Mouse (Mus musculus): ENCODE measurements around the gene AC124502.3.
A peak's percentile ranks its signal among the peaks of the same experiment; 100 is the strongest.
"Not testable (repeated sequence)": the region's sequence is repeated elsewhere in the genome, so short reads cannot be mapped to it uniquely, and the experiment has no call there.

AC124502.3 gene

DNA sequence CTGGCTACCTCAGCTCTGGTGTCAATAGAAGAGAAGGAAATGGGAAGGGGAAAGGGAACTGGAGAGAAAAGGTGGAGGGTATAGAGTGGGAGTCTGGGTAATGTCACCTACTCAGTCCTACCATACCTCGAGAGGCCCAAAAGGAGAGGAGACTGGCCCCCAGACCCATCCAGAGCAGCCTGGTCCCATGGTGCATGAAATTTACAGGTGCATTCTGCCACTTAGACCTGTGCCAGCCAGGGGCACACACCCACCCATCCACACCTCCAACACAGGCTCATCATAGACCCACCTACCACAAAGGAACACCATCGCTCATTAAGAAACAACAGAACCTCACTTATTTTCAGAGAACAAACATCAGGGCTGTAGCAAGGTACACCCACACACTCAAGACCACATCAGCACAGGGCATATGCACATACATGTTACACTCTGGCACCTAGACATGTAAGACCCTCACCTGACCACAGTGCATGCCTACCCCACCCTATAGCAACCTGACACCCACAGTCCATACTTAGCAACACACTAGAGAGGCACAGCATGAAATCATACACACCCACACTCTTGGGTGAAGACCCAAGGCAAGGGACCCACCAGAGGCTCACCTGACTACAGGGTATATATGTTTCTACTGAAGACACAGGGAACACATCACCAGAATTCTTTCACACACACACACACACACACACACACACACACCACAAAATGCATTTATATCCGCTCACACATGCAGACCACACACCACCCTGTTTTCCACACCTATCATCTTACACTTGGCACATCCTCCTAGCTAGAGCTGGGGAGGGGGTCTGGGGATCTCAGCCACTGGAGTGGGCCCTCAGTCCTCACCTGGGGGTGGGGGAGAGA is 45.5 kb downstream of the AC124502.3 start:
- DNase-seq (ENCODE audit: low read depth, low spot score), result no peak

DNA sequence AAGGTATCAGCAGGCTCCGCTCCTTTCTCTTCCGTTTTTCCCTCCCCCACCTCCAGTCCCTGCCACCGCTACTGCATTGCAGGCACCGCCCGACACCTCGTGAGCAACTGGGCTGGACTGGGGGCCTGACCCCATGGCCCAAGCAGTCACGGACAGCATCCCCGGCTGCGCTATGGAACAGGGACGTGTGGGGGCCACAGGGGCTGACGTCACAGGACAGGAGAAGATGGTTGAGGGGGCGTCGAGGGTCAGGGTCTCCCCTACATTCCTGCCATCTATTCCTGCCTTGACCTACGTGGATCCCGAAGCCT is 46.1 kb downstream of the AC124502.3 start:
- DNase-seq (ENCODE audit: low read depth, low spot score), result no peak

DNA sequence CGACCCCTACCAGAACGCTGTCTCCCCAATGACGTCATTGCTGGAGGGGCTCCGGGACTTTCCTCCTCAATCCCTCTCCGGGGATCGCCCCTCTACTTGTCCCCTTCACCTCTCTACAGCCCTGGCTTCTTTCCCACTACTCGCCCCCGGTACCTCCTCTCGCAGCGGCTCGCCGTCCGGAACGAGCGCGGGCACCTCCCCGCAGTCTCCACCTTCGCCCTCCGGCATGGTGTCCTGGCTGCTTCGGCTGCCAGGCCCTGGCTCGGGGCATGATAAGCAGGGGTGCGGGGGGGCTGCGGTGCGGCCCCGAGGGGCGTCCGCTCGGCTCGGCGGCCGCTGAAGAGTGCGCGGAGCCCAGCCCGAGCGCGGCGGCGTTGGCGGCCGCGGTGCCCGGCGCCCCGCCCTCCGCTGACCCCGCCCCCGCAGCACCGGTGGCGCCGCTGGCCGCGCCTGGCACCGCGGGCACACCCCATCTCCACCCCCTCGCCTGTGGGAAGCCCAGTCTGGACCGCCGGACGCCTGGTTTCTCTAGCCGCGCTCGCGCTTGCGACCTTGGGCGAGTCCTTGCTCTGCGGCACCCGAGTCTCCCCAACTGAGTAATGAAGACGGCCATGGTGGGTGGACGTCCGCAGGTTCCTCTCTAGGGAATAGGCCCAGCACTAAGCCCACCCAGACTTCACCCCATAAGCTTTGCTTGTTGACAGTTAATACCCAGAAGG is 46.6 kb downstream of the AC124502.3 start, which contains the start of gene Tmem151a:
Gene Tmem151a (minus strand): TSS at position 387 of the 719 bp plus-strand sequence.
- DNase-seq (ENCODE audit: low read depth, low spot score), result no peak

DNA sequence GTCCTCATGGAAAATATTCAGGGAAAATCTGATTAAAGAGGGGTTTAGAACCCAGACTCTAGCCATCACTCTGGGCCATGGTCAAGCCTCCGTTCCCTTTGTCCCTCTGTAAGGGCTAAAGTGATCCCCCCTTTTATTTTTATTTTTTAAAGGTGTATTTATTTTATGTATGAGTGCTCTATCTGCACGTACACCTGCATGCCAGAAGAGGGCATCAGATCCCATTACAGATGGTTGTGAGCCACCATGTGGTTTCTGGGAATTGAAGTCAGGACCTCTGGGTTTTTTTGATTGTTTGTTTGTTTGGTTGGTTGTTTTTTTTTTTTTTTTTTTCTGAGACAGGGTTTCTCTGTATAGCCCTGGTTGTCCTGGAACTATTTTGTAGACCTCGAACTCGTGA is 47.8 kb downstream of the AC124502.3 start:
- not testable (repeated sequence) for DNase-seq (ENCODE audit: low read depth, low spot score)

DNA sequence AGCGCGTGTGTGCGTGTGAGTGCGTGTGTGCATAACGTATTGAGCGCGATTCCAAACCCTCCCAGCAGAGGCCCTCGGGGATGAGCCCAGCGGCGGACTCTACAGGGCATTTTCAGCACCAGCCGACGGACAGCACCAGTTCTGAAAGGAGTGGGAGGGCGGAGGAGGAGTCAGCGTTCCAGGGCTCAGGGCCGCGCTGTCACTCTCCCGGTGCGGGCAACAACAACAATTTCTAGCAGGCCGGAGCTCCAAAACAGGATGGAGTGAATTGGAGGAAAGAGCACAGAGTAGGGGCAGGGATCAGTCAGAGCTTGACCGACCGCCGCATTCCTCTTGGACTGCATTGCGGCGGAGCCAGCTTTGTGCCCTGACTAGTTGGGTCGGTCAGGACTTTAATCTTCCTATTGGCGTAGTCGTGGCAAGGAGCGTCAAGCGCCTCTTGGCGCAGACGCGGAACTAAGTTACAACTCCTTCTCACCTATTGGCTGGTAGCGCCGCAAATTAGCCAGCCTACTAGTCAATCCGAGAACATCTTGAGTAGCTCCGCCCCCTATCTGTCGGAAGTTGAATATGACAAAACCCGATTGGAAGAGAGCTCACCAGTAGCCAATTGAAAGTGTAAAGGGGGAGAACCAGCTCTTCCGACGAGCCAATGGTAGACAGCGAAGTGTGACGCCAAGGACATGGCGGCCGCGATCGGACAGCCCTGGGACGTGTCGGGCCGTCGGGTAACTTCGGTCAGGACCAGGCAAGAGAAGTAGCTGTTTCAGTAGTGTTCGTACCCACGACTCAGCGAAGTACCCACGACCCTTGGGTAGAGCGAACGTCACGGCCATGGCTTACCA is 49.4 kb downstream of the AC124502.3 start, which contains the start of gene Yif1a:
Gene Yif1a (plus strand): TSS at position 655 of the 845 bp plus-strand sequence.
- peak; percentile 94 for DNase-seq (ENCODE audit: low read depth, low spot score)

DNA sequence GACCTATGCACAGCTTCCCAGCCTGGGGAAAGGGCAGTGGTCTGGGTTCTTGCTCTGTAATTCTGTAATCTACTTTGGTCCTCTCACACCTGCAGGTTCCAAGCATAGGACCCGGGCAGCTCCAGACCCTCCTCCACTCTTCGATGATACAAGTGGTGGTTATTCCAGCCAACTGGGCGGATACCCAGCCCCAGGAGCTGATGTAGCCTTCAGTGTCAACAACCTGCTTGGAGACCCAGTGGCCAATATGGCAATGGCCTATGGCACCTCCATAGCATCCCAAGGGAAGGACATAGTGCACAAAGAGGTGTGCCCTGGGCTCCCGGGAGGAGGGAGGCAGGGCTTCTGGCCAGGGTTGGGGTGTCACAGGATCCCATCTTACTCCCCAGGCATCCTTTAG is 50.6 kb downstream of the AC124502.3 start:
- DNase-seq (ENCODE audit: low read depth, low spot score), result no peak

DNA sequence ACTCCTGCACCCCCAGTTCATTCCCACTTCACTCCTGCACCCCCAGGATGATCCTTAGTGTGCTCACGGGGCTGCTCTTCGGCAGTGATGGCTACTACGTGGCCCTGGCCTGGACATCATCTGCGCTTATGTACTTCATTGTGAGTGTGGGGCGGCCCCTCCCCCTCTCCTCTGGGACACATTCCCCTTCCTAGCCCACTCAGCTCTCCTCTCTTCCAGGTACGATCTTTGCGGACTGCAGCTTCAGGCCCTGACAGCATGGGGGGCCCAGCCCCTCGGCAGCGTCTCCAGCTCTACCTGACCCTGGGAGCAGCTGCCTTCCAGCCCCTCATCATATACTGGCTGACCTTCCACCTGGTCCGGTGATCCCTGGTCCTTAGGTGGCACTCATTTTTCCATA is 53.4 kb downstream of the AC124502.3 start:
- no peak for DNase-seq (ENCODE audit: low read depth, low spot score)

DNA sequence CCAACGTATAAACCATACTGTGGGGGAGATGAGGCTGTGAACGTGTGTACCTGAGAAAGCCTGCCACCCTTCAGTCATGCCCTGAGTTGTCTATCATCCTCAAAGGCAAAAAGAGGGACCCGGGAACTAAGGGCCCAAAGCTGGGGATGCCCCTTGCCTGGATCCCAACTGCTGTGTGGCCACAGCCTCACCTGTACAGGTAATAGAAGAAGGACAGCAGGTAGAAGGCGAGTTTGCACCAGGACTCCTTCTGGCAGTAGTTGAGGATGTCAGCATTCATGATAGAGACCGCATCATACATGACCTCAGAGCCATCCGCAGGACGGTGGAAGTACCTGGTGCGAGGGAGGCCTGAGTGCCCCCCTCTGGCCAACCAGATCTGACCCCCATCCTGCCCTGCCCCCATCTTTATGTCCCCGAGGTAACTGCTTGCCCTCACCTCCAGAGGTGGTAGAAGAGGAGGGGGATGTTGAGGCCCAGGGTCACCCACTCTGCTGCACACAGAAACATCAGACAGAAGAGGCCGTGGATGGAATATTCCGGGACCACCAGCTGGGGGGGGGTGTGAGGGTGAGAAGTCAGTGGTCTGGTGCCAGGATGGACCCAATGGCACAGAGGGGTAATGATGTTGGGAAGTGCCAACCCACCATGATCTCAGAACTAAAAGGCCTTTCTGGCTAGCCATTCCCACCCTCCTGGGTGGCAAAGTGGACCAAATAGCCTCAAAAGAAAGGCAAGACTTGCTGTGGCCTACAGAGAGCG is 55.0 kb downstream of the AC124502.3 start:
- no peak for DNase-seq (ENCODE audit: low read depth, low spot score)

DNA sequence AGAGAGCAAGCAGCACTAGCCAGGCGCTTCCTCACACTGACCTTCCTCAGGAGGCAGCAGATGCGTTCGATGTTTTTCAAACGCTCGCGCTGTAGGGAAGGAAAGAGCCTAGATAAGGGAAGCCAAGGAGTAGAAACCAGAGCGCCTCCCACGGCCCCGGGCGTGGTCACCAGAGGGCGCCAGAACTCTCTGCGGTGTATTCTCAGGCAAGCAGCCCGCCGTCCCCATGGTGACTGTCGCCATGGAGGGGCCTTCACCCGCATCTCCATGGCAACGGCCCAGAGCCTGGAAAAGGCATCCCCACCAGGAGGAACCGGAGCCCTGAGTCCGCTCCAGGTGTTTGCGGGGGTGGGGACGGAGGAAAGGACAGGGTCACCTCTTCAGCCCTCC is 55.5 kb downstream of the AC124502.3 start:
- peak; percentile 95 for DNase-seq (ENCODE audit: low read depth, low spot score)

DNA sequence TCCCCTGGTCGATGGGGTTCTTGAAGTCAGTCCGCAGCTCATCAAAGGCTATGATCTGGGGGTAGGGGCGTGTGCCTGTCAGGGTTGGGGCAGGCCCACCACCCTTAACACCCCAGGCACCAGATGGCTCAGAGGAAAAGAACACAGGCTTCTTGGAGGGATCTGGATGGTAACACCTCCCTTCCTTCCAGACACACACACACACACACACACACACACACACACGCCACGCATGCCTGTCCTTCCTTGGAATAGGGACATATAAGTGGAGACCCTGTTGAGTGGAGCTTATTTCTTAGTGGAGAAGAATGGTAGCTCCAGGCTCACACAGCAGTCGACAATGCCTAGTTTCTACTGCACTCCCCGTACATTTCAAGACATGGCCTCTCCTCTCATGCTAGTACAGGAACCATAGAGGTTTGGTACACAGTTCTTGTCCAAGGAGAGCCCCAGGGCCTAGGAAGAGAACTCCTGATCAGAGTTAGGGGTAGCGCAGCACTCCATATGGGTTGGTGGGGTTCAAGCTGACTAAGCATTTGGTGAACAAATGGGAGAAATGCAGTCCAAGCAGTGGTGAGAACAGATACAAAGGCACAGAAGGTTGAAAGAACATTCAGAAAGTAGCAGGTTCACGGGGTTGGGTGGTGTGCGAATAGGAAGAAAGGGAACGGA is 56.2 kb downstream of the AC124502.3 start:
- DNase-seq (ENCODE audit: low read depth, low spot score), result no peak

DNA sequence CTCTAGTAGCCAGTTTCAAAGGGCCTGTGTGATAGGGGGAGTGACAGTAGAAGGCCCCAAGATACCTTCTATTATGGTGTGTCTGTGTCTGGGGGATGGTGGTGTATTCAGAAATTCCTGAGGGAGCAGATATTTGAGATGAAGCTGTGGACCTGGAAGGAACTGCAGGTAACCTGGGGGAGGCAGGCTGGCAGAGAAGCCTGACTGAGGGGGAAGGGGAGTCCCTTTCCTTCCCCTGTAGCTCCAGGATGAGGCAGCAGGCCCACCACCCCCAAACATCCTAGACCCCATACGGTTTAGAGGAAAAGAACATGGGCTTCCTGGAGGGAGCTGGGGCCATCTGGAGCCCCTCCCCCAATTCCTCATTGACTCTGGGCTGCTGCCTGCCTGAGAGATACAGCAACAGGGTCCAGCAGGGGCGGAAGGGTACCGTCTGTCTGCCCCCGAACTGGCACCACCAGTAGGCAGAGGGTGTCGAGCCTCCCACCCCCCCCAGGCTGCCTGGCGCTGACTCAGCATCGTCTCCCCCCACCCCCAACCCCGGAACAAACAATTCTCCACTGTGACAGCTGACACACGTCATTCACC is 57.3 kb downstream of the AC124502.3 start:
- DNase-seq (ENCODE audit: low read depth, low spot score), result no peak

DNA sequence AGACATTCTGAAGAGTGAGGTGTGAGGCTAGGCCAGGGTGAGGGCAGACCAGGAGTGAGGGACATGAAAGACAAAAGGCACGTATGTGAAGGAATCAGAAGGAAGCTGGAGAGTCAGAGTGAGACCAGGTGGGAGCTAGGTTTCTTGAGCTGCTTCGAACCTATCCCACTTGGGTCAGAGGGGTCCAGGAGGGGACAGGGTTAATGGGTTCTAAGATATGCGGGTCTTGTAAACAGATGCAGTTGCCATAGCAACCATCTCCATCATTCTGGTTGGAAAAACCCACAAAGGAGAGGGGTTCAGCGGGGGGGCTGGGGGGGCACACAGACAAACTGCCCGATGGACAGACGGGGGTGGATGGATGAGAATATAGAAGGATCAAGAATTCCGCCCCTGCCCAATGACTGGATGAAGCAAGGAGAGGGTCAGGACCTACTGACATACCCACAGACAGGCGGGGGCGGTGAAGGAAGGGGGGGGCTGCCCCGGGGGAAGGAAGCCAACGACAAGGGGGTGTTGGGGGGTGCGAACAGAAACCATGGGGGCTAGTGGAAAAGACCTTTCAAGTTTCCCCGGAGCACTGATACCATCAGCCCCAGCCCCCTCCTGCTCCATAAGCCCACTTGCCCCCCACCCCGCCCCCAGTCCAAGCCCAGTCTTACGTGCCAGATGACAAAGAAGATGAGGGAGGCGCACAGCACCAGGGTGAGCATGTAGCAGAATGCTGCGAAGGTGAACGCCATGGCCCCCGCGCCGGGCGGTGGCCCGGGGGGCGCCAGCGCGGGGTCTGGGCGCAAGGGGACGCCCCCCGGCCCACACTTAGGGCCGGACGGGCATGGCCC is 59.1 kb downstream of the AC124502.3 start:
- DNase-seq (ENCODE audit: low read depth, low spot score), result no peak

DNA sequence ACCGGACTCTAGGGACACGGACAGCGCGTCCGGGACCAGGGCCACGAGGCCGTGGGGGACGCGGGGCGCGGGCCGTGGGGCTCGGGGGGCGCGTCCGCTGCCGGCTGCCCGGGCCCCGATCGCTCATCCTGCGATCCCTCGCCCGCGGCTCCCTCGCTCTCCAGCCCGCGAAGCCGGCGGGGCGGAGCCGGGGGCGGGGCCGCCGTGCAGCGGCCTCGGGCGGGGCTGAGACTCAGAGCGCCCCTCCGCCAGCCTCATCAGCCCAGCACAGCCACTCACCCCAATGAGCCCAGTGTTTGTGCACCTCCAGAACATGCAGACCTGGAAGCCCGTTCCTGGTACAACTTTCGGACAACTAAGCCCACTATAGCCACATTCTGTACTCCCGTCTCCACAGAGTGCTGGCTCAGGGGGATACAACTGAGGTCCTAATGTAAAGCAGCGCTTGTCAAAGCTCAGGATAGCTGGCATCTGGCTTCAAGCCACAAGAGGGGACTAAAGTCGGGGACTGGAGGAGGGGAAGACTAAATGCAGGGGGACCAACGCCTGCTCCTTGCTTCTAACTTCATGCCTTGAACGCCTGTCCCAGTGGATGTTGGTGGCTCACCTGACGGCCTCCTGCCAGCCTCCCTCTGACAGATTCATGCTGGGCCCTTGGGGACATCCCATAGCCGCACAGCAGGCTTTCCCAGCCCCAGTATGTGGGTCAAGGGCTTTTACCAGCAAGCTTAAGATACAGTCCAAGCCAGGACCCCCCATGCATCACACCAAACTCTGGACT is 59.9 kb downstream of the AC124502.3 start, which contains the start of gene Cnih2:
Gene Cnih2 (minus strand): TSS at position 159 of the 781 bp plus-strand sequence.
- DNase-seq (ENCODE audit: low read depth, low spot score), result no peak
